ENCODE assay signal across 23 mouse cellular contexts in the genomic region with DNA sequence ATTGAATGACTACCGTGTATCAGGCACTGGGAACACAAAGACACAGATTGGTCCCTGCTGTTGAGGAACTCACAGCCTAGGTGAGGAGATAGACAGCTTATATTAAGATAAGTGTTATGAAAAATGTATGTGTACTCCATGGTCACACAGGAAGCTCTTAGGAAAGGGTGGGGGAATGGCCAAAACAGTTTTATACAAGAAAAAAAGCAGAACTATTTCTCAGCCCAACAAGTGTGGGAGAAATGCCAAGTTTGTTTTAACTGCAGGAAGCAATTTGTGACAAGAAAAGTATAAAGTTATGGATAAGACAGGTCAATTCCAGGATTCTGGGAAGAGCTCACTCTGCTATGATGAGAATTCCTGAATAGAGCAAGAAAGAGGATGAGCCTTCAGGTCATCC. TPM values are rescaled to one million over a fixed set of nuclear protein-coding genes. Genes with fewer than 3 reads are reported as not detected.
DNase-seq lines count a peak whose midpoint lies in the region; ATAC-seq and TF ChIP-seq lines count a peak whose summit lies in the region.
"Had no signal": no experiment of that assay in that cellular context is flagged by ENCODE, and none has a peak within 500 bp of the region (broad histone marks: within the 10 kb centered on the region; RNA-seq: fewer than 3 reads in every experiment).

No protein-coding gene starts in this region.

- peak; percentile 56 for DNase-seq in kidney, adult 2 months
- peak; percentile 75 for DNase-seq in MEL-GATA-1-ER (ENCODE audit: extremely low read depth, low read depth)
- no peak for DNase-seq in gastrocnemius, adult 8-10 months (ENCODE audit: low spot score in 2 of 2)
- DNase-seq in layer of hippocampus, postnatal 14 days (ENCODE audit: low spot score in 2 of 2) = no peak
- DNase-seq: adrenal gland, adult 2 months; adrenal gland, postnatal 25 days; cerebellum, adult 11 months; cerebellum, adult 8-10 months; cerebellum, postnatal 14 days; gastrocnemius, adult 2 months; gastrocnemius, postnatal 36 days; heart, postnatal 10 days; heart, postnatal 4 days had no signal

- H3K27me3 ChIP-seq in kidney, adult 2 months (replicated peaks; ENCODE audit: control insufficient read depth, insufficient read depth, low read length) = no peaks in the 10 kb centered on the region
- H3K27me3 ChIP-seq in kidney, embryonic 14.5 days (ENCODE audit: control insufficient read depth, insufficient read depth, low read length) = no peaks in the 10 kb centered on the region
- no peaks in the 10 kb centered on the region for H3K27me3 ChIP-seq in midbrain, embryonic 13.5 days
- H3K27me3 ChIP-seq: embryonic facial prominence, embryonic 12.5 days; forebrain, embryonic 13.5 days; hindbrain, embryonic 13.5 days had no signal

- TF ChIP-seq CTCF in kidney, adult 2 months (conservative IDR thresholded peaks at IDR 0.05; ENCODE audit: insufficient read depth, insufficient read length, low read depth, low read length) = no peak
- TF ChIP-seq CTCF in embryonic fibroblast, embryonic 13.5 days (IDR thresholded peaks at IDR 0.05; ENCODE audit: borderline replicate concordance, insufficient read depth, low read length) = no peak

- H3K36me3 ChIP-seq in kidney, adult 2 months (ENCODE audit: control insufficient read depth, insufficient read depth, low read length) = no peaks in the 10 kb centered on the region
- H3K36me3 ChIP-seq in kidney, embryonic 14.5 days (ENCODE audit: control insufficient read depth, insufficient read depth, low read length) = no peaks in the 10 kb centered on the region
- H3K36me3 ChIP-seq in midbrain, embryonic 13.5 days = 0 out of 2 replicates have a peak, but pooled peaks cover 3% of the 10 kb centered on the region
- H3K36me3 ChIP-seq: embryonic facial prominence, embryonic 12.5 days had no signal

- no peak overlapping the region for H3K4me3 ChIP-seq in kidney, adult 2 months (ENCODE audit: insufficient read depth, low read depth, low read length)
- no peak overlapping the region for H3K4me3 ChIP-seq in kidney, embryonic 14.5 days (ENCODE audit: low read length)
- no peak overlapping the region for H3K4me3 ChIP-seq in embryonic fibroblast, embryonic 13.5 days (ENCODE audit: insufficient read depth, low read length)
- no peak overlapping the region for H3K4me3 ChIP-seq in midbrain, embryonic 13.5 days (replicated peaks)
- H3K4me3 ChIP-seq: embryonic facial prominence, embryonic 12.5 days; forebrain, embryonic 13.5 days; gastrocnemius, adult 2 months; heart, embryonic 10.5 days; hindbrain, embryonic 13.5 days had no signal

- 63% methylated on average over 1 of the region's 1 CpGs for WGBS in kidney, adult 2 months
- 94% methylated on average over 1 of the region's 1 CpGs for WGBS in kidney, embryonic 14.5 days
- WGBS in midbrain, embryonic 13.5 days = 88% methylated on average over 1 of the region's 1 CpGs

- no peak overlapping the region for H3K9ac ChIP-seq in kidney, embryonic 14.5 days (ENCODE audit: low read depth, low read length)
- H3K9ac ChIP-seq in midbrain, embryonic 13.5 days (replicated peaks) = no peak overlapping the region
- H3K9ac ChIP-seq: embryonic facial prominence, embryonic 12.5 days; forebrain, embryonic 13.5 days; hindbrain, embryonic 13.5 days had no signal

- no peak overlapping the region for H3K4me2 ChIP-seq in kidney, embryonic 14.5 days (replicated peaks; ENCODE audit: low read depth, low read length)
- no peak overlapping the region for H3K4me2 ChIP-seq in midbrain, embryonic 13.5 days (replicated peaks)
- H3K4me2 ChIP-seq: embryonic facial prominence, embryonic 12.5 days; forebrain, embryonic 13.5 days; hindbrain, embryonic 13.5 days had no signal

- H3K4me1 ChIP-seq in kidney, adult 2 months (ENCODE audit: control insufficient read depth, insufficient read depth, low read length) = no peaks in the 10 kb centered on the region
- no peaks in the 10 kb centered on the region for H3K4me1 ChIP-seq in kidney, embryonic 14.5 days (ENCODE audit: control insufficient read depth, insufficient read depth, low read length)
- peaks cover 19% of the 10 kb centered on the region for H3K4me1 ChIP-seq in embryonic fibroblast, embryonic 13.5 days (ENCODE audit: control insufficient read depth, insufficient read depth, low read length)
- H3K4me1 ChIP-seq in midbrain, embryonic 13.5 days (replicated peaks) = 0 out of 2 replicates have a peak, but pooled peaks cover 3% of the 10 kb centered on the region
- H3K4me1 ChIP-seq: embryonic facial prominence, embryonic 12.5 days had no signal

- no peak for ATAC-seq in kidney, embryonic 14.5 days (ENCODE audit: low FRiP score, low TSS enrichment)
- ATAC-seq in midbrain, embryonic 13.5 days = no peak
- ATAC-seq: forebrain, embryonic 13.5 days; hindbrain, postnatal 0 days had no signal

- H3K27ac ChIP-seq in kidney, adult 2 months (ENCODE audit: insufficient read depth, low read depth, low read length) = no peak overlapping the region
- H3K27ac ChIP-seq in kidney, embryonic 14.5 days (ENCODE audit: low read depth, low read length) = no peak overlapping the region
- peak overlapping the region; percentile 46; the same call in 1 of the 2 replicates for H3K27ac ChIP-seq in embryonic fibroblast, embryonic 13.5 days (ENCODE audit: insufficient read depth, low read length)
- H3K27ac ChIP-seq in midbrain, embryonic 13.5 days = no peak overlapping the region
- H3K27ac ChIP-seq: embryonic facial prominence, embryonic 12.5 days; forebrain, embryonic 13.5 days; gastrocnemius, adult 2 months; heart, embryonic 10.5 days; hindbrain, embryonic 13.5 days; hindbrain, postnatal 0 days had no signal

- no peaks in the 10 kb centered on the region for H3K9me3 ChIP-seq in kidney, embryonic 14.5 days (ENCODE audit: control insufficient read depth, low read length)
- H3K9me3 ChIP-seq in midbrain, embryonic 13.5 days = no peaks in the 10 kb centered on the region
- H3K9me3 ChIP-seq: embryonic facial prominence, embryonic 12.5 days; forebrain, embryonic 13.5 days; heart, embryonic 10.5 days; hindbrain, embryonic 13.5 days had no signal

- TF ChIP-seq POLR2A in kidney, adult 2 months (IDR thresholded peaks at IDR 0.05; ENCODE audit: low read depth, low read length) = no peak
- no peak for TF ChIP-seq POLR2A in embryonic fibroblast, embryonic 13.5 days (IDR thresholded peaks at IDR 0.05; ENCODE audit: low read depth, low read length)

RNA-seq across cellular contexts. Expression of gene Tmem202, which starts 8.2 kb away (rescaled TPM):
- polyA plus RNA-seq in kidney, adult 2 months (2012; rRNA removed) = 0.14 TPM in 1 of 2 replicates, not detected in the other
- 0.19 TPM in 1 of 2 replicates, not detected in the other for polyA plus RNA-seq in kidney, embryonic 14.5 days (2014; fragmentation: Nextera tagmentation; extraction: Ambion mirVana)
- 2.3 and 2.4 TPM in 2 replicates for polyA plus RNA-seq in embryonic fibroblast, embryonic 13.5 days (2011; ENCODE audit: insufficient read length, low read depth, missing spikeins)
- under 1 TPM in 3 of 4 experiments, not detected in 1; 0.36 to 0.86 (median 0.54) TPM for total RNA-seq in gastrocnemius, adult 8-10 months (2022)
- 1 to 10 TPM; 2.4 to 2.7 TPM for total RNA-seq in layer of hippocampus, postnatal 14 days (2021)
- polyA plus RNA-seq in midbrain, embryonic 13.5 days (2015; fragmentation: Nextera tagmentation; extraction: Ambion mirVana) = 0.55 and 0.74 TPM in 2 replicates
- polyA plus RNA-seq: embryonic facial prominence, embryonic 12.5 days; forebrain, embryonic 13.5 days; intestine, embryonic 14.5 days had no signal

RNA-seq across cellular contexts. Expression of gene Hexa, which starts 8.5 kb away (rescaled TPM):
- polyA plus RNA-seq in kidney, adult 2 months (2012; rRNA removed) = 76.1 and 77.7 TPM in 2 replicates
- polyA plus RNA-seq in kidney, embryonic 14.5 days (2014; fragmentation: Nextera tagmentation; extraction: Ambion mirVana) = 47.3 and 58.1 TPM in 2 replicates
- 144 TPM in 2 replicates for polyA plus RNA-seq in embryonic fibroblast, embryonic 13.5 days (2011; ENCODE audit: insufficient read length, low read depth, missing spikeins)
- 10 to 100 TPM; 36.4 to 39.3 (median 39.1) TPM for total RNA-seq in gastrocnemius, adult 8-10 months (2022)
- total RNA-seq in layer of hippocampus, postnatal 14 days (2021) = 10 to 100 TPM; 32.6 to 39.1 TPM
- polyA plus RNA-seq in midbrain, embryonic 13.5 days (2015; fragmentation: Nextera tagmentation; extraction: Ambion mirVana) = 49.9 and 50.6 TPM in 2 replicates

RNA-seq across cellular contexts. Expression of gene Celf6, which starts 29.8 kb away (rescaled TPM):
- 0.18 and 0.30 TPM in 2 replicates for polyA plus RNA-seq in kidney, adult 2 months (2012; rRNA removed)
- polyA plus RNA-seq in kidney, embryonic 14.5 days (2014; fragmentation: Nextera tagmentation; extraction: Ambion mirVana) = not detected in 2 replicates
- not detected in 2 replicates for polyA plus RNA-seq in embryonic fibroblast, embryonic 13.5 days (2011; ENCODE audit: insufficient read length, low read depth, missing spikeins)
- total RNA-seq in gastrocnemius, adult 8-10 months (2022) = not detected
- total RNA-seq in layer of hippocampus, postnatal 14 days (2021) = 10 to 100 TPM; 26.7 to 33.8 TPM
- 37.3 and 46.4 TPM in 2 replicates for polyA plus RNA-seq in midbrain, embryonic 13.5 days (2015; fragmentation: Nextera tagmentation; extraction: Ambion mirVana)
- total RNA-seq: gastrocnemius, adult 2 months; gastrocnemius, postnatal 36 days; heart, adult 18-20 months; heart, postnatal 10 days had no signal
- polyA plus RNA-seq: heart, embryonic 10.5 days had no signal

Comparison
In these comparisons a context has a peak if more than half of its experiments do, and no peak if none do; other contexts are left out.
1. DNase-seq: peak in kidney, adult 2 months (single experiment) and MEL-GATA-1-ER (single experiment); none in gastrocnemius, adult 8-10 months (0 of 2) and layer of hippocampus, postnatal 14 days (0 of 2).
2. RNA of gene Celf6, which starts 29.8 kb away (polyA plus RNA-seq): 37.3 to 46.4 TPM in midbrain, embryonic 13.5 days; 0.18 to 0.30 TPM in kidney, adult 2 months, not detected in kidney, embryonic 14.5 days and not detected in embryonic fibroblast, embryonic 13.5 days; every median in the first group is over 10 times any median in the second.